Mouse (Mus musculus) WW6 (cell line): ENCODE results near the gene Slco2b1.
"Not testable (repeated sequence)": the region's sequence is repeated elsewhere in the genome, so short reads cannot be mapped to it uniquely, and the experiment has no call there.

Experiments used
- DNase-seq: peaks from one replicate; pipeline ENCODE4 v3.0.0-alpha.2; 2013; ENCODE audit warnings: low read depth, low spot score

The Slco2b1 gene

GRCm38 (mm10) chr7:99711166-99711565 lies at the start of gene Slco2b1:
Gene Slco2b1 (minus strand): TSS chr7:99711340.
- DNase-seq, result no peak

GRCm38 (mm10) chr7:99739276-99739675 lies 28.1 kb upstream of the Slco2b1 start:
- DNase-seq, result no peak

- DNase-seq, result not testable (repeated sequence)
These were observed 24.4 kb upstream of the Slco2b1 start for GRCm38 (mm10) chr7:99735491-99735890.

- no peak for DNase-seq
These were observed 23.5 kb upstream of the Slco2b1 start for GRCm38 (mm10) chr7:99734612-99735011.

GRCm38 (mm10) chr7:99729973-99730372 lies 18.8 kb upstream of the Slco2b1 start, which contains the start of gene Olfr520:
Gene Olfr520 (plus strand): TSS chr7:99730273.
- no peak for DNase-seq

GRCm38 (mm10) chr7:99716536-99716935 lies 5.4 kb upstream of the Slco2b1 start:
- DNase-seq, result no peak

GRCm38 (mm10) chr7:99712431-99712830 lies 1.3 kb upstream of the Slco2b1 start:
- DNase-seq, result no peak

- peak; percentile 13 for DNase-seq
These were observed 664 bp downstream of the Slco2b1 start for GRCm38 (mm10) chr7:99710476-99710875.

GRCm38 (mm10) chr7:99709992-99710391 lies 1.1 kb downstream of the Slco2b1 start:
- DNase-seq, result no peak

- no peak for DNase-seq
These were observed 2.4 kb downstream of the Slco2b1 start for GRCm38 (mm10) chr7:99708750-99709149.

- DNase-seq, result no peak
These were observed 2.8 kb downstream of the Slco2b1 start for GRCm38 (mm10) chr7:99708301-99708721.

GRCm38 (mm10) chr7:99707671-99708070 lies 3.5 kb downstream of the Slco2b1 start:
- no peak for DNase-seq

GRCm38 (mm10) chr7:99707038-99707595 lies 4.0 kb downstream of the Slco2b1 start:
- DNase-seq, result no peak

- DNase-seq, result no peak
These were observed 4.7 kb downstream of the Slco2b1 start for GRCm38 (mm10) chr7:99706341-99707037.

GRCm38 (mm10) chr7:99704736-99705519 lies 6.2 kb downstream of the Slco2b1 start:
- no peak for DNase-seq

GRCm38 (mm10) chr7:99702201-99702600 lies 8.9 kb downstream of the Slco2b1 start:
- no peak for DNase-seq

- no peak for DNase-seq
These were observed 10.5 kb downstream of the Slco2b1 start for GRCm38 (mm10) chr7:99700641-99701040.

GRCm38 (mm10) chr7:99699709-99700151 lies 11.4 kb downstream of the Slco2b1 start:
- no peak for DNase-seq

GRCm38 (mm10) chr7:99699106-99699505 lies 12.0 kb downstream of the Slco2b1 start:
- no peak for DNase-seq

GRCm38 (mm10) chr7:99698576-99698975 lies 12.6 kb downstream of the Slco2b1 start:
- no peak for DNase-seq

GRCm38 (mm10) chr7:99695471-99696057 lies 15.6 kb downstream of the Slco2b1 start:
- no peak for DNase-seq

- not testable (repeated sequence) for DNase-seq
These were observed 16.7 kb downstream of the Slco2b1 start for GRCm38 (mm10) chr7:99694424-99694823.
